Mouse (Mus musculus) gastrocnemius, postnatal 10 days (tissue): ENCODE data around the gene Bbs9. TPM values are rescaled to one million over a fixed set of nuclear protein-coding genes. Genes with fewer than 3 reads are reported as not detected.
"Not testable (repeated sequence)": the region's sequence is repeated elsewhere in the genome, so short reads cannot be mapped to it uniquely, and the experiment has no call there.

Source experiments
- DNase-seq: peaks from one replicate; pipeline ENCODE4 v3.0.0; 2021; ENCODE audit warnings: mixed read lengths
- total RNA-seq, 2 experiments: library from RNA; stranded (reverse); gene quantifications; 2 replicates each; pipeline ENCODE4 v1.2.3; 2021

The Bbs9 gene
- total RNA-seq, 2 experiments from 2014 or later = 9.6 to 11.3 TPM

DNA sequence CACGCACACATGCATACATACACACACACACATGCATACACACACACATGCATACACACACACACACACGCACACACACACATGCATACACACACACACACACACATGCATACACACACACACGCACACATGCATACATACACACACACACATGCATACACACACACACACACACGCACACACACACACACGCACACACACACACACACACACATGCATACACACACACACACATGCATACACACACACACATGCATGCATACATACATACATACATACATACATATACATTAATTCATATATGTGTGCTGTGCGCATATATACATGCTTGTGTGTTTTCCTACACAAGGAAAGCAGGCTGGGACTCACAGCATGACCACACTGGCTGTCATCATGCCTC is 393.6 kb downstream of the Bbs9 start:
- not testable (repeated sequence) for DNase-seq

DNA sequence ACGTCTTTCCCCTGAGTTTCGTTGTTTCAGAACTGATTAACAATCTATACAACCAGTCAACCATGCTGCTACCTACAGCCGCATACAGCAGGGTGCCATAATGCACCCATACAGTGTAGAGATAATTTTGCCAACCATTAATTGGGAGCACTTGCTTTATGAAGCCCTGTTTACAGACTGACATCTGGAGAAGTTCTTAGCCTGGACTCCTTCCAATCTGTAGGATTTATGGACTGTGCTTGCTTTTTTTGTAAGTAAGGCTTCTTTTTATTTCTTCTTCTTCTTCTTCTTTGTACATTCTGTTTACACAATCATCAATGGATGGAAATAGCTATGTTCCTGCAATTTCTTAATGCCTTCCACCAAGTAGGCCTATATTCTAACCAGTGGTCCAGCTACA is 395.1 kb downstream of the Bbs9 start:
- DNase-seq = no peak

GRCm38 (mm10) chr9:22875231-22875630 is 399.7 kb downstream of the Bbs9 start:
- DNase-seq = no peak

DNA sequence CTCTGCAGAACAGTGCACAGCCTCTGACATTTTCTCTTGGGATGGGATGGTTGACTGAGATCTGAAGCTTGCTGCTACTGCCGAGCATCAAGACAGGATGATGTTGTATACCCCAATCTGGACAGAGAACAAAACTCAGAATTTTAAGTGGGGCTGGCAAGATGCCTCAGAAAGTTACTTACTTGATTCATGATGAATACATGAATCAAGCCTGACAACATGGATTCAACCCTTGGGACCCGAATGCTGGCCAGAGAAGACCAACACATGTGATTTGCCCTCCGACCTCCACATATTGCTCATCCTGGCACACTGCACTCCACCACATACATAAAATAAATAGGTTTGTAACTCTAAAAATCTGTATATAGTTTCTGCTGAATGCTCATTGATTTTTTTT is 403.8 kb downstream of the Bbs9 start:
- no peak for DNase-seq

DNA sequence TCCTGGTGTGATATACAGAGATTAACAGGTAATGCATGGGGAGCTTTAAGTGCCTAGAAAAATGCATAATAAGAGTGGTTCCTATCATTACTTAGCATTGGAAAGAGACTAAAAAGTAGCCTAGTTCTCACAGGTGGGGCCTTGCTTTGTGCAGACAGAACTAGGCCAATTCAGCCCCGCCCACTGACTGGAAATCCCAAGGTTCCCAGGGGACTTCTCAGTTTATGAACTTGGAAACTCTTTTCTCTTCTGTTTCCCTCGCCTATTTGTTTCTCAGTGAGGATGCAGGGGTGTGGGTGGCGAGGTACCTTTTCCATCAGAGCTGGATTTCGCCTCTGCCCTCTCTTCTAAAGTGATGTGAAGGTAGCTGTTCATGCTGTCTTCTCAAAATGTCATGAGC is 410.8 kb downstream of the Bbs9 start:
- DNase-seq = no peak

DNA sequence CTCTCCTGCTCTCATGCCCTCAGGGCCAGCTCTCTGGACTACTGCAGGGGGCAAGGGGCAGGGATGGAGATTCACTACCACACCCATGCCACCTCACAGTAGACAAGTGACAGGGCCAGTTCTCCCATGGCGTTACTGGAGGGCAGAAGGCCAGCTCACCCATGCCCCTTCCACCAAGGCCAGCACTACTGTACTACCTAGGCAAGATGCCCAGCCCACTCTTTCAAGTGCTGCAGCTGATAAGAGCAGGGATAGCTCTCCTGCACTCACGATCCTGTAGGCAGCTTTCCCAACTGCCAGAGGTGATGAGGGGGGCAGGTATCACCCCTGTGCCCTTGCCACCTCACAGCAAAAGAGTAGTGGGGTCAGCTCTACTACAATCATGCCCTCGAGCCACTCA is 429.9 kb downstream of the Bbs9 start:
- DNase-seq = no peak

DNA sequence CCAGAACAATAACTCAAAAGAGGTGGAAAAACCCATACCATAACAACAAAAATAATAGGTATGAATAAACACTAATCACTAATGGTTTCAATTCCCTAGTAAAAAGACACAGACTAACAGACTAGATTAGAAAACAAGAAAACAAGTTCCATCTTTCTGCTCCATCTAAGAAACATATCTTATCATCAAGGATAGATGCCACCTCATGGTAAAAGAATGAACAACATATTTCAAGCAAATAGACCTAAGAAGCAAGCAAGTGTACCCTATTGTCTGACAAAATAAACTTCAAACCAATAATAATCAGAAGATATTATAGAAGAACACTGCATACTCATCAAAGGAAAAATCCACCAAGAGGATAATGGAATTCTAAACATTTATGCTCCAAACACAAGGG is 441.3 kb downstream of the Bbs9 start:
- DNase-seq = no peak

- DNase-seq = no peak
Measured at GRCm38 (mm10) chr9:22935645-22936044, 460.1 kb downstream of the Bbs9 start.

Other genes with a start within 250 kb of the Bbs9 start
- gene Zfp599, start 215.8 kb upstream of the Bbs9 start, total RNA-seq = under 1 TPM; 0.07 to 0.18 TPM
- gene Zfp810, start 168.1 kb upstream of the Bbs9 start, total RNA-seq = 1 to 10 TPM; 3.5 to 4.8 TPM
- 10 to 100 TPM in 1 of 2 experiments, 1 to 10 TPM in 1; 9.6 to 13.4 TPM for gene Anln, start 86.5 kb upstream of the Bbs9 start, total RNA-seq
- gene 9530077C05Rik, start 64.2 kb upstream of the Bbs9 start, total RNA-seq = under 1 TPM; 0.50 to 0.59 TPM
- not detected for gene Gm17545, start 21.4 kb upstream of the Bbs9 start, total RNA-seq
- 10 to 100 TPM; 25.4 to 30.1 TPM for gene Rp9, start 6.0 kb upstream of the Bbs9 start, total RNA-seq